Mouse (Mus musculus) stomach, embryonic 15.5 days (tissue): ENCODE results near the gene Ddx19a. TPM values are rescaled to one million over a fixed set of nuclear protein-coding genes. Genes with fewer than 3 reads are reported as not detected.

Experiments
- ATAC-seq: fragments of 200-750 bp; cut with Nextera tagmentation; 2 replicates; pipeline ENCODE4 v1.8.0; 2017; ENCODE audit warnings: low read depth, moderate number of reproducible peaks, moderate TSS enrichment; ENCODE audit not compliant: insufficient read depth, low FRiP score
- H3K27ac ChIP-seq: fragments of 300-500 bp; sonication (generic); 2 replicates; pipeline ENCODE4 v1.5.1; 2015; ENCODE audit warnings: mild to moderate bottlenecking, inconsistent platforms
- H3K27me3 ChIP-seq: fragments of 300-500 bp; sonication (generic); replicated peaks from 2 replicates; pipeline ENCODE4 v1.6.1; 2015; ENCODE audit warnings: inconsistent platforms
- H3K36me3 ChIP-seq: fragments of 300-500 bp; sonication (generic); 2 replicates; pipeline ENCODE4 v1.6.1; 2015; ENCODE audit warnings: inconsistent platforms
- H3K4me1 ChIP-seq: fragments of 300-500 bp; sonication (generic); 2 replicates; pipeline ENCODE4 v1.6.1; 2015; ENCODE audit warnings: inconsistent platforms
- H3K4me2 ChIP-seq: fragments of 300-500 bp; sonication (generic); 2 replicates; pipeline ENCODE4 v1.6.1; 2015; ENCODE audit warnings: mild to moderate bottlenecking, inconsistent platforms
- H3K4me3 ChIP-seq: fragments of 300-500 bp; sonication (generic); replicated peaks from 2 replicates; pipeline ENCODE4 v1.5.1; 2015; ENCODE audit warnings: inconsistent platforms
- H3K9ac ChIP-seq: fragments of 300-500 bp; sonication (generic); 2 replicates; pipeline ENCODE4 v1.6.1; 2015; ENCODE audit warnings: inconsistent platforms
- H3K9me3 ChIP-seq: fragments of 300-500 bp; sonication (generic); 2 replicates; pipeline ENCODE4 v1.6.1; 2016; ENCODE audit warnings: inconsistent platforms
- WGBS: fragments of 180-500 bp; shearing (Covaris S2); methylation state at CpG from one replicate; pipeline ENCODE4 v1.1.7; 2015; 5-methylcytosine and 5-hydroxymethylcytosine counted together
- polyA plus RNA-seq: library from polyadenylated mRNA; unstranded; fragments of >200 nt; fragmentation: Nextera tagmentation; extraction: Ambion mirVana; gene quantifications from 2 replicates; pipeline ENCODE4 v1.2.1, GENCODE M21; 2015

The Ddx19a gene
- 11.8 and 12.9 TPM in 2 replicates for polyA plus RNA-seq

DNA sequence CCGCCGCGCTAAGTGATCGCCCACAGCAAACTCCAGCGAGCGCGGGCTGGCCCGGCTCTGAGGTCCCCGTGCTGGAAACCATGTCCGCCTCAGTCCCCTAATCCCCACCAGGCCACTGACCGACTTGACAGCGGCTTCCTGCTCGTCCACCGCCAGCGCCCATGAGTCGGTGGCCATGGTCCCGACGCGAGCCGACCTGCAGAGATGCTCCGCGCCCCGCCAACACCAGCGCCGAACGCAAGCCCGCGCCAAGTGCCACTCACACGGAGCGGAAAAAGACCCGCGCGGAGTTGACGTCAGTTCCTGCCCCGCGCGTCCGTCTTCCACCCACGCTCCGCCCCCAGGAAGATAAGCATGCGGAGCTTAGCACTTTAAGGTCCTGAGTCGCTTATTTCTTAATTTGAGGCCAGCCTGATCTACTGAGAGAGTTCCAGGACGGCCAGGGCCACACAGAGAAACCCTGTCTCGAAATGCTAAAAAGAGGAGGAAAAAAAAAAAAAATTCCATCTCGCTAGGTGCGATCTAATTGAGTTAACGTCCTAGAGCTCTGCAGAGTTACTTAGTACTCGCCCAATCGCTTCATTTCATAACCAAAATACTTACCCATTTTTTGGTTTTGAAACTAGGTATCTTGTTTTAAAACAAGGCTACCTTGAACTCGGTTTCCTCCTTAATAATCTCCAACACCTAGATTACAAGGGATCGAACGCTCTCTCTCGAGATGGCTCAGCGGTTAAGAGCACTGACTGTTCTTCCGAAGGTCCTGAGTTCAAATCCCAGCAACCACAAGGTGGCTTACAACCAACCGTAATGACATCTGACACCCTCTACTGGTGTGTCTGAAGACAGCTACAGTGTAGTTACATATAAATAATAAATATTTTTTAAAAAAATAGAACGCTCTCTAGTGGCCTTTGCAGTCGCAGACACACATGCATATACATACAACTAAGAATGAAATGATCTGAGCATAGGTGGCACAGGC, at the start of gene Ddx19a:
Gene Ddx19a (minus strand): TSS at position 254 of the 985 bp plus-strand sequence.
- peak; percentile 95 for ATAC-seq
- H3K4me1 ChIP-seq, result no peaks in the 10 kb centered on the region
- H3K9me3 ChIP-seq, result no peaks in the 10 kb centered on the region
- WGBS, result 3% methylated on average over 58 of the region's 58 CpGs
- H3K4me2 ChIP-seq, result peak within 1 kb of the TSS; percentile 55
- H3K4me3 ChIP-seq, result peak within 1 kb of the TSS; percentile 94
- H3K9ac ChIP-seq, result peak within 1 kb of the TSS; percentile 81
- H3K36me3 ChIP-seq, result no peaks in the 10 kb centered on the region
- no peaks in the 10 kb centered on the region for H3K27me3 ChIP-seq
- H3K27ac ChIP-seq, result peak within 1 kb of the TSS; percentile 88

DNA sequence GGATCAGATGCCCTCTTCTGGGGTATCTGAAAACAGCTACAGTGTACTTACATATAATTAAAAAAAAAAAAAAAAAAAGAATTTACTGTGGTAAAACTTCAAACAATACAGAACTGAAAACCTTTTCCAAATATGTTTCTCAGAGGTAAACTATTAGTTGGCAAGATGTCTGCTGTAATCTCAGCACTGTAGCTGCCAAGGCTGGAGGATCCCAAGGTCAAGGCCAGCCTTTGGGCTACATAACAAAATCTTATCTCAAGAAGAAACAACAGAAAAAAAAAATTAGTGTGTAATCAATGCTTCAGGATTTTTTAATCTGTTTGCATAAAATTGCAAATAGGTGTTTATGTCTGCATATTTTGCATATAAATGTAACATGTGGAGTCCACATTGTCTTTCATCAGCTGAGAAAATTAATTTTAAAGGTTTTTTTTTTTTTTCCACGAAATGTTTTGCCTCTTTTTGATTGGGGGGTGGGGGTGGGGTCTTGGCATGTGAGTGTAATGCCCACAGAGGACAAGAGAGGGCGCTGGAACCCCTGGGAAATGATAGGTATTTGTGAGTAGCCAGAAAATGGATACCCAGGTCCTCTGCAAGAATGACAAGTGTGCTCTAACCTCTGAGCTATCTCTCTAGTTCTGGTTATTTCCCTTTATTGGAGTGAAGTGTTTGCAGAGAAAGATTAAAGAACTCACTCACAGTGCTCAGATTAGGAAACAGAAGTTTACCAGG, 46.6 kb upstream of the Ddx19a start:
- Histone ChIP-seq H3K9me3 (no peaks in the 10 kb centered on the region), H3K4me1 (no peaks in the 10 kb centered on the region)
- 44% methylated on average over 2 of the region's 2 CpGs for WGBS

DNA sequence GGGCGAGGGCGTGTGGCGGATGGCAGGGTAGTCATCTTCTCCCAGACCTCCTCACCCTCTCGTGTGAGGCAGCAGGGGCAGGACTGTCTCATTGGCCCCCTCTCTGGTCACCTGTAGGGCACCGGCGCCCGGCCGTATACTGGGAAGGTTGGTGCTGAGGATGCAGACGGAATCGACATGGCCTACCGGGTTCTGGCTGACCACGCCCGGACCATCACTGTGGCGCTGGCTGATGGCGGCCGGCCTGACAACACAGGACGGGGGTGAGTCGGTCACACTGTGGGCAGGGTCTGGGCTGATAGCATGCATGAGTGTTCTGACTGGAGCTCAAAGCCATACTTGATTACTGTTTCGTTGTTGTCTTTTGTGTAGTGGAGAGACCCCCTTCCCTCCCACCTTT, 44.9 kb upstream of the Ddx19a start:
- Histone ChIP-seq H3K4me3 (no peak overlapping the region), H3K9ac (no peak overlapping the region), H3K36me3 (peaks cover 77% of the 10 kb centered on the region), H3K27me3 (no peaks in the 10 kb centered on the region), H3K4me1 (no peaks in the 10 kb centered on the region), H3K27ac (no peak overlapping the region), H3K4me2 (no peak overlapping the region), H3K9me3 (no peaks in the 10 kb centered on the region)
- ATAC-seq, result no peak
- WGBS, result 94% methylated on average over 19 of the region's 19 CpGs

More for the DNA sequence above, 46.6 kb upstream of the Ddx19a start:
- ATAC-seq, result no peak
- Histone ChIP-seq H3K27ac (no peak overlapping the region), H3K4me2 (no peak overlapping the region), H3K36me3 (peaks cover 81% of the 10 kb centered on the region), H3K9ac (no peak overlapping the region), H3K27me3 (no peaks in the 10 kb centered on the region), H3K4me3 (no peak overlapping the region)

DNA sequence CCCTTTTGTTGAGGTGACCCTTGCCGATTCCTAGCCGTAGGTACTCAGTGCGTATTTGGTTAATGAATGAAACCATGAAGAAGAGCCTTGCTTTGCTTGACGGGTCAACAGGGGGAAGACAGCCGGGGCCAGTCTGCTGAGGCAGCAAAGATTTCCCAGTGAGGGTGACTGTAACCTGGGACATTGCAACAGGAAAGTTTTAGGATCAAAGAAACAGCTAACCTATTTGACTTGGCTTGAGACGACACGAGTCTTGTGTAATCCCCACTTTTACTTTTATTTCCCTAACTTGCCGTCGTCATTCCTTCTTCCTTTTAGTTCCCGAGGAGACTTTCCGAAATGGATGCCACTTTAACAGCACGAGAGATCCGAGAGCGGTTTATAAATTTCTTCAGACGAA, 39.0 kb upstream of the Ddx19a start:
- peaks cover 42% of the 10 kb centered on the region for H3K36me3 ChIP-seq
- WGBS, result 93% methylated on average over 15 of the region's 15 CpGs

DNA sequence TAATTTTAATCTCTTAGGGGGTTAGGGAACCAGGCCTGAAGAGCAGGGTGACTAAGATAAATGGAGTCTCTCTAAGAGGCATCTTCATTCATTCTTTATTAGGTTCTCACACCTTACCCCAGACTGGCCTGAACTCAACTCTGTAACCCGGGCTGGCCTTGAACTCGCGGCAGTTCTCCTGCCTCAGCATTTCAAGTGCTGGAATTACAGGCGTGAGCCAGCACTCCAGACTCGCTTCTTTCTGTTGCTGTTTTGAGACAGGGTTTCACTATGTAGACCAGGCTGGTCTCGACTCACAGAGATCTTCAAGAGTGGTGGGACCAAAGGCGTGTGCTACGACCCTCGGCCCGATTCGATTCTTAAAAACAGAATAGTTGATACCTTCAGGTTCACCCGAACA, 36.7 kb upstream of the Ddx19a start:
- WGBS, result 15% methylated on average over 12 of the region's 12 CpGs
- peak overlapping the region; percentile 83 for H3K9ac ChIP-seq
- H3K4me1 ChIP-seq, result peaks cover 20% of the 10 kb centered on the region
- 0 out of 2 replicates have a peak, but pooled peaks cover 3% of the 10 kb centered on the region for H3K27me3 ChIP-seq
- no peaks in the 10 kb centered on the region for H3K9me3 ChIP-seq
- H3K4me3 ChIP-seq, result peak overlapping the region; percentile 78
- H3K36me3 ChIP-seq, result peaks cover 24% of the 10 kb centered on the region; the same call in 1 of the 2 replicates
- H3K27ac ChIP-seq, result peak overlapping the region; percentile 77
- ATAC-seq, result no peak
- H3K4me2 ChIP-seq, result peak overlapping the region; percentile 62

More for the DNA sequence above, 39.0 kb upstream of the Ddx19a start:
- Histone ChIP-seq H3K9me3 (no peaks in the 10 kb centered on the region), H3K9ac (no peak overlapping the region), H3K27me3 (0 out of 2 replicates have a peak, but pooled peaks cover 1% of the 10 kb centered on the region), H3K4me3 (no peak overlapping the region), H3K4me1 (peaks cover 20% of the 10 kb centered on the region), H3K4me2 (no peak overlapping the region), H3K27ac (no peak overlapping the region)
- ATAC-seq, result no peak

DNA sequence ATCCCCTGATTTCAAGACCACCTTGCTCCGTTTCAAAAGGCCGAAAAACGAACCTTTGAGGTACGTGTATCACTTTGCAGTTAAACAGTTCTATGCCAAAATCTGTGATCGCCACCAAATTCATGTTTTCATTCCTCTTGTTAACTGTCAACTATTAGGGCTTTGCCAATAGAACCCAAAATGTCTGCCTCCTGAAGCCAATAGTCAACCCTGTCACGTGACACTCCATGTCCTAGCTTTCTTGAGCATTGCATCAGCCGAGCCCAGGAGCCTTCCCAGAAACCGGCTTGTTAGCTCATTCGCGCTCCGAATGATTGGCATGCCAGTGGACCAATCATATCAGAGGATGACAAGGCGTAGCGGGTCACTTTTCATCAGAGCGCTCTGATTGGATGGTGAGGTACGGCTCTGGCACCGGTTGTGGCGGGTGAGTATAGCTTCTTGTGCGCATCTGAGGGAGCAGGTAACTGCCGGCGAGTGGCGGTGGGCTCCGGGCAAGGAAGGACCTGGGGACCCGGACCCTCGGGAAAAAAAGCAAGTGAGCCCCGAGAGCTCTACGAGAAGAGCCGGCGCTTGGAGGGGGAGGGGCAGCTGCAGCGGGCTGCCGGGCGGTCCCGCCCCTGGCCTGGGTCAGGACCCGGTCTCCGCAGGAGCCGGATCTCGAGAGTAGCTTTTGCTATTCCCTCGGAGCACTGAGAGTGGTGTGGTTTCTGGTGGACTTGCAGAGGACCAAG, 36.0 kb upstream of the Ddx19a start:
- peak; percentile 99 for ATAC-seq
- peaks cover 18% of the 10 kb centered on the region; the same call in 1 of the 2 replicates for H3K36me3 ChIP-seq
- peak overlapping the region; percentile 83 for H3K9ac ChIP-seq
- H3K4me3 ChIP-seq, result peak overlapping the region; percentile 78
- 6% methylated on average over 37 of the region's 37 CpGs for WGBS
- peak overlapping the region; percentile 77 for H3K27ac ChIP-seq
- H3K27me3 ChIP-seq, result 0 out of 2 replicates have a peak, but pooled peaks cover 3% of the 10 kb centered on the region
- no peaks in the 10 kb centered on the region for H3K9me3 ChIP-seq
- peak overlapping the region; percentile 62 for H3K4me2 ChIP-seq
- peaks cover 20% of the 10 kb centered on the region for H3K4me1 ChIP-seq

DNA sequence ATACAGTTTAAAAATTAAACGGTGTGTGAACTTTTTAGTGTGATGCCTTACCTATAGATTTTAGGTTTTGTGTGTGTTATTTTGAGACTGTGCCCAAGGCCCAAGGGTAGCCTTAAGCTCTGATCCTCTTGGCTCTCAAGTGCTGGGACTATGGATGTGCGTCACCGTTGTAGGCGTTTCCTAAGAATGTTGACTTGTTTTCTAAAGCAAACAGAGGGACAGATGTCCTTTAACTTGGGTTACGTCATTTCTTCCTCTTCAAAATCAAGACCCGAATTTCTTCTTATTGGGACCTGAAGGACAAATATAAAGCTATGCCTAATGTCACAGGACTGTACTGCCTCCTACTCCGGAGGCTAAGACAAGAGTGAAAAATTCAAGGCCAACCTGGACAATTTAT, 35.3 kb upstream of the Ddx19a start, which contains the start of gene Aars:
Gene Aars (plus strand): TSS at position 229 of the 400 bp plus-strand sequence.
- H3K4me3 ChIP-seq, result peak within 1 kb of the TSS; percentile 78
- H3K9ac ChIP-seq, result peak within 1 kb of the TSS; percentile 83
- 0 out of 2 replicates have a peak, but pooled peaks cover 3% of the 10 kb centered on the region for H3K27me3 ChIP-seq
- H3K36me3 ChIP-seq, result peaks cover 13% of the 10 kb centered on the region; the same call in 1 of the 2 replicates
- H3K27ac ChIP-seq, result peak within 1 kb of the TSS; percentile 77
- WGBS, result 93% methylated on average over 7 of the region's 7 CpGs
- H3K9me3 ChIP-seq, result no peaks in the 10 kb centered on the region
- no peak for ATAC-seq
- peak within 1 kb of the TSS; percentile 62 for H3K4me2 ChIP-seq
- peaks cover 20% of the 10 kb centered on the region for H3K4me1 ChIP-seq

DNA sequence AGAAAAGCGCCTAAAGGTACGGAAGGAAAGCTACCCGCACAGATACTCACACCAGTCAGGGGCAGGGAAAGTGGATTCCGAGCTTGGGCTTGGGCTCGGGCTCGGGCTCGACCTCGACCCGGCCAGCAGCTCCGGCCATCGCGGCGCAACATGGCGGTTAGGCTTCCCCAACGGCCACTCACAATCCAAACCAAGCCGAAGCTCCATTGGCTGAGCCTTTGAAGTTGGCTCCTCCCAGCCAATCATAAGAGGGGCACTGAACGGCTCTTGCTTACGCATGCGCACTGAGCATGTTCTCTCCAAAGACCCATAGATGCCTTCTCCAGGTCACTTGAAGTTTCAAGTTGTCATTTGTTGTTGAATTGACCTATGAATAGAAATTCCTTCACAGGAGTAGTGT, 34.0 kb upstream of the Ddx19a start, which contains the start of gene Ddx19b:
Gene Ddx19b (minus strand): TSS at position 180 of the 400 bp plus-strand sequence.
- Histone ChIP-seq H3K4me3 (no peak within 1 kb of the TSS), H3K4me2 (no peak within 1 kb of the TSS), H3K36me3 (peaks cover 5% of the 10 kb centered on the region; the same call in 1 of the 2 replicates), H3K4me1 (peaks cover 20% of the 10 kb centered on the region), H3K27me3 (0 out of 2 replicates have a peak, but pooled peaks cover 3% of the 10 kb centered on the region), H3K27ac (no peak within 1 kb of the TSS), H3K9ac (no peak within 1 kb of the TSS), H3K9me3 (no peaks in the 10 kb centered on the region)
- no peak for ATAC-seq
- WGBS, result 94% methylated on average over 19 of the region's 19 CpGs

DNA sequence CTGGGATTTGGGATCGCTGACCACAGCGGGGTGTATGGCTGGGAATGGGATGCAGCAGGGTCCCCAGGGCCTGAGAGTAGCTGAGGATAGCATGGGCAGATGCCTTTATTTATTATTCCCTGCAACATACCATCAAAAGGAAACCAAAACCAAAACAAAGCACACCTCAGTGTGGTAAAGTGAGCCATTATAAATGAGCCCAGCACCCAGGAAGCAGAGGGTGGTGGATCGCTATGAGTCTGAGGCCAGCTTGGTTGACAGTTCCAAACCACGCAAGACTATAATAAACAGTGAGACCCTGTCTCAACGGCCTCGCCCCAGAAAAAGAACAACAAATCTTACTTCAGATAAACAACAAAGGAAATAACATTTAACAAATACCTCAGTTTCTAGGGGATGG, 32.4 kb upstream of the Ddx19a start:
- H3K27ac ChIP-seq, result no peak overlapping the region
- H3K4me1 ChIP-seq, result peaks cover 13% of the 10 kb centered on the region
- H3K27me3 ChIP-seq, result 0 out of 2 replicates have a peak, but pooled peaks cover 3% of the 10 kb centered on the region
- no peak overlapping the region for H3K9ac ChIP-seq
- no peak overlapping the region for H3K4me2 ChIP-seq
- H3K4me3 ChIP-seq, result no peak overlapping the region
- 67% methylated on average over 6 of the region's 6 CpGs for WGBS
- no peak for ATAC-seq
- H3K36me3 ChIP-seq, result no peaks in the 10 kb centered on the region
- H3K9me3 ChIP-seq, result no peaks in the 10 kb centered on the region

DNA sequence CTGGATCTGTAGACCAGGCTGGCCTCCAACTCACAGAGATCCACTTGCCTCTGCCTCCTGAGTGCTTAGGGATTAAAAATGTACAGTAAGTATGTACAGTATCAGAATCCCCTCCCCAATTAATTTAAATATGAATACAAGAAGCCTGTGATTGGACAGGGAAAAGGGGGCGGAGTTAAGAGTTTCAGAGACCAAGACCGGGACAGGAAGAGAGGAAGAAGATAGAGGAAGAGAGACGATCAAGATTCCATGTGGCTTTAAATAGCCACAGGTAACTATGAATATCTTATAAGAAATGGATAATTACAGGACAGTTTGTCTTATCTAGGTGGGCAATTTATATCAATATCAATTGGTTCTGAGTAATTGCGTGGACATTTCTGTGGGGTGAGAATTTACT, 32.0 kb upstream of the Ddx19a start:
- ATAC-seq, result no peak
- Histone ChIP-seq H3K27ac (no peak overlapping the region), H3K9me3 (no peaks in the 10 kb centered on the region), H3K36me3 (no peaks in the 10 kb centered on the region), H3K4me3 (no peak overlapping the region), H3K4me1 (peaks cover 8% of the 10 kb centered on the region), H3K27me3 (0 out of 2 replicates have a peak, but pooled peaks cover 3% of the 10 kb centered on the region), H3K4me2 (no peak overlapping the region), H3K9ac (no peak overlapping the region)
- WGBS, result 49% methylated on average over 4 of the region's 4 CpGs
